Mouse (Mus musculus) granulocyte monocyte progenitor cell, adult 5-6 weeks (primary cell): ENCODE results near the gene Scgb2b27. TPM values are rescaled to one million over a fixed set of nuclear protein-coding genes. Genes with fewer than 3 reads are reported as not detected.
"Not testable (repeated sequence)": the region's sequence is repeated elsewhere in the genome, so short reads cannot be mapped to it uniquely, and the experiment has no call there.

Experiments used
- ATAC-seq: replicated peaks from 2 replicates; pipeline ENCODE4 v1.8.0; 2016; ENCODE audit warnings: mild to moderate bottlenecking, moderate TSS enrichment, inconsistent platforms; ENCODE audit not compliant: poor library complexity, severe bottlenecking
- total RNA-seq, 2 experiments: library from RNA; stranded (forward) in 1 of 2; stranded (reverse) in 1 of 2; fragments of 200-712, 200-1000 nt in 1 of 2; fragments of >200 nt in 1 of 2; fragmentation: Nextera tagmentation in 1 of 2; gene quantifications; 2 replicates each; pipeline ENCODE4 v1.2.3; 2014 to 2017

The Scgb2b27 gene
- total RNA-seq (2014; fragmentation: Nextera tagmentation): not detected in 2 replicates
- not detected in 2 replicates for total RNA-seq (2017)

DNA sequence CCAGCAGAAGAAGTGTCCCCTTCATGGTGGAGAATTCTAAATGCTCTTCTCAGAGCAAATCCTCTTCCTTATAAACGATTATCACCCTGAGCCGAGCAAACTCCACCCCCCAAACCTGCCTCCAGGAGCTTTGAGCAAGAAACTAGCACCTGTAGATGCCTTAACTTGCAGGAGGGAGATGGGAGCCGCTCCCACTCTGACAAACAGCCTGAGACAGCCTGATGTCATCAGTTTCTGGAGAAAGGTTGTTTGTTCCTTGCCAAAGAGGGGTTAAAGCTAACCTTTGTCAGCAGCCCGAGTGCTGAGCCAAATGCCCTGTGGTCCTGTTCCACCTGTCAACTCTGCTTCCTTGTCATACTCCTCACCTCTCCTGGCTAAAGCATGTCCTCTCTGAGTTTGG is at the start of gene Scgb2b27:
TSS of gene Scgb2b27 (minus strand) at position 101 of the 400 bp plus-strand sequence.
- no peak for ATAC-seq

DNA sequence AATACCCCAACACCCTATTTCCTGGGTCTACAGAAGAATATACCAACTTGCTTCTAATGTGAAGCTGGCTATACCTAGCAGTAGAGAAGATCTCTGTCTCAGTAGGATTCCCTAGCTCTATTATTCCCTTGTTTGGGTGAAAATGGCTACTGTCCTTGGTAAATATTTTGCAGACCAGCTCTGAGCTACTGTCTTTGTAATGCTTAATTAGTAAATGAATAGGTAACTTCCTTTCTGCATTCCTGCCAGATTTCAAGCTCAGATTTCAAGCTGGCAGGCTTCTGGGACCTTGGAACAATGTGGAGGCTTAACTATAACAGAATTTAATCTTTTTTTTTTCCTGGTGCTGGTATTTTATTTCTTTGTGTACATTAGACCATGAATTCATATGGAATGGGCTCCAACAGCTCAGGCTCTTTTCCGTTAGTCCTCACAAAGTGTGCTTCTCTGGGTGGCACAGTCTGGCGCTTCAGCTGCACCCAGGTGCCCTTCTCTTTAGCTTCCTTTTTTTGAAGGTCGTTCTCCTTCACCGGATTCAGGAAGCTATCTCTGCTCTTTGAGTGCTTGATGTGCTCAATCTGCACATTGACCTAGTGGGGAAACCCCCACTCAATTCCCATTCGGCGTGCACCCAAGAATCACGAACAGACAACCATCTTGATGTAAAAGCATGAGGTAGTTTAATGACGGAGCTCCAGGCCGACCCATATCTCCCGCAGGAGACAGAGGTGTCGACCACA is 22.5 kb upstream of the Scgb2b27 start:
- ATAC-seq: not testable (repeated sequence)

DNA sequence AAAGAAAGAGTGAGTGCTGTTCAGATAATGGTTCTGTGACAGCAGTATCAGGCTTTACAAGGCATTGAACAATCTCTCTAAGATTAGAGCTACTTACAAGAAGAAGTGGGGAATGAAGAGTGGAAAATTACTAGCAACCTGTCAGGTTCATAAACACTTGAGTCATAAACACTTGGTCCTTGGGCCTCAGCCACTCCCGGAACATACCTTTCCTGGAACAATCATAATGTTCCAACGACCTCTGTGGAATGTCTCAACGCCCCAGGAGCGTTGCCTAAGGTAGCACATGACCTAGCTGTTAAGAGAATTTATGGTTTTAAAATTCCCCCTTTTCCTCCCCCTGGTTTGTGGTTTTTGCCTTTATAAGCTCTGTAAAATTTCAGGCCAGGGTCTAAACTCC is 20.8 kb upstream of the Scgb2b27 start:
- not testable (repeated sequence) for ATAC-seq

DNA sequence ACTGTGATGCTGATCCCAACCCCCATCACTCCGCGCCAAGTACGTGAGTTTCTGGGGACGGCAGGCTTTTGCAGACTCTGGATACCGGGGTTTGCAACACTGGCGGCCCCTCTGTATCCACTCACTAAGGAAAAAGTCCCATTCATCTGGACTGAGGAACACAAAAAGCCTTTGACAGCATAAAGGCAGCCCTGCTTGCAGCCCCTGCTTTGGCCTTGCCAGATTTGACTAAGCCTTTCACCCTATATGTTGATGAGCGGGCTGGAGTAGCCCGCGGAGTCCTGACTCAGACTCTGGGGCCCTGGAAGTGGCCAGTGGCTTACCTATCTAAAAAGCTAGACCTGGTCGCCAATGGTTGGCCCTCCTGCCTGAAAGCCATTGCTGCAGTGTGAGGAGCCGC is 16.3 kb upstream of the Scgb2b27 start:
- no peak for ATAC-seq

DNA sequence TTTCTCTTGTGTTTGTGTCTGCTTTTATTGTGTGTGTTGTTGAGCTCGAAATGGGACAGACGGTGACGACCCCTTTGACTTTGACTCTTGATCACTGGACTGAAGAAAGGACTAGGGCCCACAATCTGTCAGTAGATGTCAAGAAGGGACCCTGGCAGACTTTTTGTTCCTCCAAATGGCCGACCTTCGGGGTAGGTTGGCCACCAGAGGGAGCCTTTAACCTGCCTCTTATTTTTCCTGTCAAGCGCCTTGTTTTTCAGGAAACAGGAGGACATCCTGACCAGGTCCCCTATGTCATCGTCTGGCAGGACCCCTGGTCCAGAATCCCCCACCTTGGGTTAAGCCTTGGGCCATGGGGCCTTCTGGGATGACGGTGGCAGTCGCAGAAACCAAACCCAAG is 13.5 kb upstream of the Scgb2b27 start:
- ATAC-seq: not testable (repeated sequence)

DNA sequence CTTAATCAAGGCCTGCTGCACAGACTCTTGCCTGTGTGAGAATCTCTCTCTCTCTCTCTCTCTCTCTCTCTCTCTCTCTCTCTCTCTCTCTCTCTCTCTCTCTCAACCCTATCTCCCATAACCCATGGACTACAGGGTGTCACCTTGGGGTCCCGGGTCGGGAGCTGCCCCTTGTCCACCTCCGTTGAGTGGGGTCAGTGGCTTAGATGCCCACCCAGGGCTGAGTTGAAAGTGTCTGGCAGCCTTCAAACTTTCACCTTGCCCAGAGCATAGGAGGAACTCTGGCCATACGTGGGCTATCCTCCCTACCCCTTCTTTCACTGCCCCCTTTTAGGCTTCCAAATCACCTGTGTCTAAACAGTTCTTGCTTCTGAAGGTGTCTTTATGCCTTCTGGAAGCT is 11.9 kb upstream of the Scgb2b27 start:
- ATAC-seq: no peak

DNA sequence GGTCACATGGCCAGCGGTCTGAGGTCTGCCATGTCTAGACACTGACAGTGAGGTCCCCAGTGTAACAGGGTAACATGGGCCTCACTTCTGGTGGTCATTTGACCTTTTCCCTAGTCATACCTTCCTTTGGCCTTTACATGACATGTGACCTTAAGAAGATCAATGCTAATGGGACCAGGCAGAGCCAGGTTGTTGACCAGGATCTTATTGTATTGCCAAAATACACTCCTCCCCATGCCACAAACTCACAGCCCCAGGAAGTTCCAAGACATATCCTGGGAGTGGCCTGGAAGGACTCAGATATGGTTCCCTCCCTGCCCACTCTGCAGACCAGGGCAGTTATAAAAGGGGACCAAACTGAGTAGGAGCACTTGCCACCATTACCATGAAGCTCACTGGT is 7.4 kb upstream of the Scgb2b27 start, which contains the start of gene Scgb1b27:
TSS of gene Scgb1b27 (plus strand) at position 301 of the 400 bp plus-strand sequence.
- ATAC-seq: not testable (repeated sequence)

DNA sequence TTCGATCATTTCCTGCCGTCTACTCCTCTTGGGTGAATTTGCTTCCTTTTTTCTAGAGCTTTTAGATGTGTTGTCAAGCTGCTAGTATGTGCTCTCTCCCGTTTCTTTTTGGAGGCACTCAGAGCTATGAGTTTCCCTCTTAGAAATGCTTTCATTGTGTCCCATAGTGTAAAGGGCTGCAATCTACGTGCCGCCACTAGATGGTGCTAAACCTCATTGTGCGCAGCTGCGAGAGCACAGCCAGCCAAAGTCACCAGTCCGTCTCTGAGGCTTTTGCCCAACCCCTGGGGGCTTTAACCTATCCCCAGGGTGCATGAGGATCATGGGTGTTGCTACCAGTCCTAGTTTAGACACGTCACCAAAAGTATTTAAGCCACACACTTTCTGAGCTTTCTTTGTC is 31.5 kb downstream of the Scgb2b27 start:
- not testable (repeated sequence) for ATAC-seq

Other genes with a start within 250 kb of the Scgb2b27 start
- not detected in 2 replicates for gene Scgb2b26, start 68.9 kb downstream of the Scgb2b27 start, total RNA-seq (2014; fragmentation: Nextera tagmentation)
- gene Scgb2b26, start 68.9 kb downstream of the Scgb2b27 start, total RNA-seq (2017): not detected in 2 replicates
- not detected in 2 replicates for gene Scgb1b27, start 7.5 kb upstream of the Scgb2b27 start, total RNA-seq (2014; fragmentation: Nextera tagmentation)
- gene Scgb1b27, start 7.5 kb upstream of the Scgb2b27 start, total RNA-seq (2017): not detected in 2 replicates
- not detected in 2 replicates for gene Scgb1b30, start 81.5 kb upstream of the Scgb2b27 start, total RNA-seq (2014; fragmentation: Nextera tagmentation)
- not detected in 2 replicates for gene Scgb1b30, start 81.5 kb upstream of the Scgb2b27 start, total RNA-seq (2017)
- gene Wtip, start 119.3 kb upstream of the Scgb2b27 start, total RNA-seq (2014; fragmentation: Nextera tagmentation): not detected in 2 replicates
- gene Wtip, start 119.3 kb upstream of the Scgb2b27 start, total RNA-seq (2017): 0.09 and 0.26 TPM in 2 replicates
- 150 and 160 TPM in 2 replicates for gene Uba2, start 155.7 kb upstream of the Scgb2b27 start, total RNA-seq (2014; fragmentation: Nextera tagmentation)
- gene Uba2, start 155.7 kb upstream of the Scgb2b27 start, total RNA-seq (2017): 207 and 213 TPM in 2 replicates
- 32.8 and 40.4 TPM in 2 replicates for gene Pdcd2l, start 182.7 kb upstream of the Scgb2b27 start, total RNA-seq (2014; fragmentation: Nextera tagmentation)
- gene Pdcd2l, start 182.7 kb upstream of the Scgb2b27 start, total RNA-seq (2017): 18.3 and 39.8 TPM in 2 replicates
- 653 and 773 TPM in 2 replicates for gene Gpi1, start 216.4 kb upstream of the Scgb2b27 start, total RNA-seq (2014; fragmentation: Nextera tagmentation)
- gene Gpi1, start 216.4 kb upstream of the Scgb2b27 start, total RNA-seq (2017): 606 and 815 TPM in 2 replicates
- not detected in 2 replicates for gene Gm6096, start 237.1 kb upstream of the Scgb2b27 start, total RNA-seq (2014; fragmentation: Nextera tagmentation)
- not detected in 2 replicates for gene Gm6096, start 237.1 kb upstream of the Scgb2b27 start, total RNA-seq (2017)